ENCODE assay signal across 8 mouse cellular contexts in genomic region chr10:127177719-127178118, GRCm38 (mm10). TPM values are rescaled to one million over a fixed set of nuclear protein-coding genes. Genes with fewer than 3 reads are reported as not detected.
DNase-seq lines count a peak whose midpoint lies in the region; ATAC-seq and TF ChIP-seq lines count a peak whose summit lies in the region.

No protein-coding gene starts in this region.

- peaks cover 76% of the 10 kb centered on the region for H3K27me3 ChIP-seq in hindbrain, embryonic 14.5 days (ENCODE audit: control insufficient read depth, insufficient read depth, low read length)

- H3K27ac ChIP-seq in hindbrain, embryonic 14.5 days, result no peak overlapping the region
- no peak overlapping the region for H3K27ac ChIP-seq in left cerebral cortex, adult 2 months

- peak; percentile 66 for DNase-seq in spleen, adult 12 weeks (ENCODE audit: low spot score)
- DNase-seq in spleen, postnatal 36 days (ENCODE audit: low spot score in 2 of 2), result no peak
- DNase-seq in cerebellum, postnatal 36 days, result peak; percentile 81 to 85
- DNase-seq in frontal cortex, postnatal 36 days (ENCODE audit: low spot score in 2 of 2), result peak; percentile 71 to 81
- peak; percentile 85 for DNase-seq in hindbrain, embryonic 14.5 days (ENCODE audit: low spot score)
- DNase-seq in left cerebral cortex, adult 2 months (ENCODE audit: extremely low spot score in 1 of 2, low spot score in 2 of 2), result peak; percentile 70 to 80
- DNase-seq in right cerebral cortex, postnatal 14 days, result peak; percentile 78

- intact Hi-C loops in left cerebral cortex, adult 2 months (cut with DNase I), result loop anchor here (2.0 kb wide), 1 partner anchor 51 kb away; no protein-coding TSS in a partner anchor

- H3K9ac ChIP-seq in hindbrain, embryonic 14.5 days, result no peak overlapping the region

- peak overlapping the region; percentile 47 for H3K4me2 ChIP-seq in hindbrain, embryonic 14.5 days (replicated peaks)

- 0 out of 2 replicates have a peak, but pooled peaks cover 6% of the 10 kb centered on the region for H3K36me3 ChIP-seq in hindbrain, embryonic 14.5 days (replicated peaks; ENCODE audit: control insufficient read depth, insufficient read depth)

- H3K4me3 ChIP-seq in hindbrain, embryonic 14.5 days (replicated peaks; ENCODE audit: low read length), result peak overlapping the region; percentile 16
- H3K4me3 ChIP-seq in left cerebral cortex, adult 2 months, result peak overlapping the region; percentile 39

- TF ChIP-seq CTCF in left cerebral cortex, adult 2 months (IDR thresholded peaks at IDR 0.05), result peak; percentile 88

- under 1% methylated on average over 23 of the region's 23 CpGs for WGBS in hindbrain, embryonic 14.5 days

- peak; percentile 57; the same call in 1 of the 2 replicates for ATAC-seq in hindbrain, embryonic 14.5 days (ENCODE audit: low FRiP score)
- ATAC-seq in megakaryocyte, adult 5-6 weeks (ENCODE audit: poor library complexity, severe bottlenecking), result peak; percentile 79

- H3K4me1 ChIP-seq in hindbrain, embryonic 14.5 days (replicated peaks; ENCODE audit: control insufficient read depth, insufficient read depth, low read length), result peaks cover 23% of the 10 kb centered on the region

- H3K9me3 ChIP-seq in hindbrain, embryonic 14.5 days (ENCODE audit: control insufficient read depth, low read length), result no peaks in the 10 kb centered on the region

RNA-seq across cellular contexts. Expression of gene Slc26a10, which starts 2.7 kb away (rescaled TPM):
- polyA plus RNA-seq in hindbrain, embryonic 14.5 days (2014; fragmentation: Nextera tagmentation; extraction: Ambion mirVana), result 0.94 and 0.99 TPM in 2 replicates
- 1 to 10 TPM; 3.8 TPM for total RNA-seq in left cerebral cortex, adult 2 months (2021)
- 0.91 TPM in 1 of 2 replicates, not detected in the other for total RNA-seq in megakaryocyte, adult 5-6 weeks (2015)
- 0.22 and 0.53 TPM in 2 replicates for total RNA-seq in megakaryocyte, adult 5-6 weeks (2017)

RNA-seq across cellular contexts. Expression of gene Arhgef25, which starts 12.2 kb away (rescaled TPM):
- 23.5 and 25.5 TPM in 2 replicates for polyA plus RNA-seq in hindbrain, embryonic 14.5 days (2014; fragmentation: Nextera tagmentation; extraction: Ambion mirVana)
- total RNA-seq in left cerebral cortex, adult 2 months (2021), result 100 to 1,000 TPM; 198 to 208 TPM
- 0.16 TPM in 1 of 2 replicates, not detected in the other for total RNA-seq in megakaryocyte, adult 5-6 weeks (2015)
- total RNA-seq in megakaryocyte, adult 5-6 weeks (2017), result 0.41 and 1.0 TPM in 2 replicates

RNA-seq across cellular contexts. Expression of gene B4galnt1, which starts 12.7 kb away (rescaled TPM):
- polyA plus RNA-seq in hindbrain, embryonic 14.5 days (2014; fragmentation: Nextera tagmentation; extraction: Ambion mirVana), result 73.7 and 79.1 TPM in 2 replicates
- total RNA-seq in left cerebral cortex, adult 2 months (2021), result 100 to 1,000 TPM; 122 to 125 TPM
- 113 TPM in 2 replicates for total RNA-seq in megakaryocyte, adult 5-6 weeks (2015)
- 67.7 and 75.5 TPM in 2 replicates for total RNA-seq in megakaryocyte, adult 5-6 weeks (2017)

RNA-seq across cellular contexts. Expression of gene Dtx3, which starts 17.8 kb away (rescaled TPM):
- 223 and 231 TPM in 2 replicates for polyA plus RNA-seq in hindbrain, embryonic 14.5 days (2014; fragmentation: Nextera tagmentation; extraction: Ambion mirVana)
- 100 to 1,000 TPM; 207 to 223 TPM for total RNA-seq in left cerebral cortex, adult 2 months (2021)
- total RNA-seq in megakaryocyte, adult 5-6 weeks (2015), result 8.2 and 9.2 TPM in 2 replicates
- 4.5 and 9.1 TPM in 2 replicates for total RNA-seq in megakaryocyte, adult 5-6 weeks (2017)

RNA-seq across cellular contexts. Expression of gene Pip4k2c, which starts 33.7 kb away (rescaled TPM):
- 16.8 and 17.1 TPM in 2 replicates for polyA plus RNA-seq in hindbrain, embryonic 14.5 days (2014; fragmentation: Nextera tagmentation; extraction: Ambion mirVana)
- 100 to 1,000 TPM; 113 to 115 TPM for total RNA-seq in left cerebral cortex, adult 2 months (2021)
- total RNA-seq in megakaryocyte, adult 5-6 weeks (2015), result 9.6 and 12.0 TPM in 2 replicates
- 13.2 and 17.8 TPM in 2 replicates for total RNA-seq in megakaryocyte, adult 5-6 weeks (2017)

Comparison
In these comparisons a context has a peak if more than half of its experiments do, and no peak if none do; other contexts are left out.
1. DNase-seq: peak in spleen, adult 12 weeks (single experiment), cerebellum, postnatal 36 days (2 of 2), frontal cortex, postnatal 36 days (2 of 2), hindbrain, embryonic 14.5 days (single experiment), left cerebral cortex, adult 2 months (2 of 2) and right cerebral cortex, postnatal 14 days (single experiment); none in spleen, postnatal 36 days (0 of 2).
2. RNA of gene Arhgef25, which starts 12.2 kb away (total RNA-seq): 198 to 208 TPM in left cerebral cortex, adult 2 months; 0.16 to 1.0 TPM in megakaryocyte, adult 5-6 weeks; every median in the first group is over 10 times any median in the second.